Mouse (Mus musculus) erythroblast, embryonic 14.5 days (primary cell): ENCODE data around the gene Ehd1.

Source experiments
- GATA1 ChIP-seq: IDR thresholded peaks from 2 replicates; pipeline ENCODE4 v1.6.1; 2012; ENCODE audit warnings: low read length, inconsistent platforms, mixed read lengths
- TAL1 ChIP-seq: IDR thresholded peaks from 3 replicates; pipeline ENCODE4 v1.6.1; 2012; ENCODE audit warnings: low read length, inconsistent platforms, mixed read lengths

DNA sequence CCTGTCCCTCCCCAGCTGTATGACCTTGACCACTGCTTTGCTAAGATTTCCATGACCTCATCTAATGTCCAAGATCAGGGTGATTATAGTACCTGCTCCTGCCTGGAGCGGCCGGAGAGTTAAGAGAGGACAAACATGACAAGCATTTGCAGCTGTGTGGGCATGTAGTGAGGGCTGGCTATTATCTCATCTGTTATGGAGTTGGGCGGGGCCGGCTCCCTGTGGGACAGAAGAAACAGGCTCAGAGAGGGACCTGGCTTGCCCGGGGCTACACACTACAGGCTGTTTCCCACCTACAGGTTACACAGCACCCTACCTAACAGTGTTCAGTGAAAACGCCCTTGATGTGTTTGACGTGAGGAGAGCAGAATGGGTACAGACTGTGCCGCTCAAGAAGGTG, 44.8 kb downstream of the Ehd1 start:
- no peak for TF ChIP-seq TAL1
- TF ChIP-seq GATA1: no peak
